Mouse (Mus musculus) Muller cell, postnatal 12 days (primary cell): Measurements from ENCODE around the gene Cobll1.
"Not testable (repeated sequence)": the region's sequence is repeated elsewhere in the genome, so short reads cannot be mapped to it uniquely, and the experiment has no call there.

Experiments
- DNase-seq: peaks from one replicate; pipeline ENCODE4 v3.0.0-alpha.2; 2015; ENCODE audit errors: inconsistent ontology term

Cobll1 gene

GRCm38 (mm10) chr2:65238964-65239570 lies at the start of gene Cobll1:
Gene Cobll1 (minus strand): TSS chr2:65239403.
- no peak for DNase-seq

- DNase-seq, result no peak
These were observed 49.5 kb upstream of the Cobll1 start for GRCm38 (mm10) chr2:65288696-65289095.

- DNase-seq, result peak; percentile 86
These were observed 46.2 kb upstream of the Cobll1 start for GRCm38 (mm10) chr2:65285380-65285779.

- DNase-seq, result no peak
These were observed 43.8 kb upstream of the Cobll1 start for GRCm38 (mm10) chr2:65282979-65283378.

- DNase-seq, result no peak
These were observed 40.0 kb upstream of the Cobll1 start for GRCm38 (mm10) chr2:65279029-65279690.

- peak; percentile 88 for DNase-seq
These were observed 36.3 kb upstream of the Cobll1 start for GRCm38 (mm10) chr2:65275443-65276061.

- DNase-seq, result no peak
These were observed 34.7 kb upstream of the Cobll1 start for GRCm38 (mm10) chr2:65273910-65274309.

- DNase-seq, result no peak
These were observed 29.5 kb upstream of the Cobll1 start for GRCm38 (mm10) chr2:65268731-65269130.

- no peak for DNase-seq
These were observed 28.6 kb upstream of the Cobll1 start for GRCm38 (mm10) chr2:65267834-65268233.

- DNase-seq, result no peak
These were observed 27.5 kb upstream of the Cobll1 start for GRCm38 (mm10) chr2:65266576-65267299.

GRCm38 (mm10) chr2:65262251-65262650 lies 23.0 kb upstream of the Cobll1 start:
- DNase-seq, result no peak

- DNase-seq, result not testable (repeated sequence)
These were observed 21.6 kb upstream of the Cobll1 start for GRCm38 (mm10) chr2:65260828-65261227.

GRCm38 (mm10) chr2:65260400-65260799 lies 21.2 kb upstream of the Cobll1 start:
- DNase-seq, result no peak

GRCm38 (mm10) chr2:65257446-65257845 lies 18.2 kb upstream of the Cobll1 start:
- DNase-seq, result no peak

- DNase-seq, result no peak
These were observed 17.5 kb upstream of the Cobll1 start for GRCm38 (mm10) chr2:65256494-65257254.

GRCm38 (mm10) chr2:65250589-65251104 lies 11.4 kb upstream of the Cobll1 start:
- no peak for DNase-seq

GRCm38 (mm10) chr2:65249575-65249974 lies 10.4 kb upstream of the Cobll1 start:
- DNase-seq, result no peak

GRCm38 (mm10) chr2:65240173-65240745 lies 1.1 kb upstream of the Cobll1 start:
- no peak for DNase-seq

GRCm38 (mm10) chr2:65238171-65238963 lies 836 bp downstream of the Cobll1 start:
- peak; percentile 92 for DNase-seq

- DNase-seq, result no peak
These were observed 1.5 kb downstream of the Cobll1 start for GRCm38 (mm10) chr2:65237610-65238170.
